Mouse (Mus musculus): Measurements from ENCODE around the gene Spata5.
A peak's percentile ranks its signal among the peaks of the same experiment; 100 is the strongest.
"Not testable (repeated sequence)": the region's sequence is repeated elsewhere in the genome, so short reads cannot be mapped to it uniquely, and the experiment has no call there.

Spata5 gene

GRCm38 (mm10) chr3:37569661-37570566, 150.2 kb downstream of the Spata5 start:
- DNase-seq (ENCODE audit: extremely low spot score): peak; percentile 40

- DNase-seq (ENCODE audit: extremely low spot score): no peak
These were observed 151.9 kb downstream of the Spata5 start for GRCm38 (mm10) chr3:37571633-37572032.

DNA sequence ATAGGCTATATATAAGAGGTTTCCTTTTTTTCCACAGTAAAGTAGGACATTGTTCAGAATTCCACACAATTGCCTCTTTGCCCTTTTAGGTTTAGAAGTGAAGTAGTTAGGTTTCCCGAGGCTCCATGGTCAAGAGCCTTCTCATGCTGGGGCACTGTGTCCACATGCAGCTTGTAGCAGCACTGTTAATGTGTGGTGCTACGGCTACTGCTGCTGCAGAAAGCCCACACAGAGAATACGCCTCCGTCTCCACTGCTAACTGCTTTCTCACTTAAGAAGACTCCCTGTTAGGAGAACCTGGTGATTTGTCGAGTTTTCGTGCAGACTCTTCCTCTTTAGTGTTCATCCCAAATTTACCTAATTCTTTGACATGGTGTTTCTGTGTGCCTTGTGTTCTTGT, 152.4 kb downstream of the Spata5 start:
- no peak for DNase-seq (ENCODE audit: extremely low spot score)

- no peak for DNase-seq (ENCODE audit: extremely low spot score)
These were observed 157.1 kb downstream of the Spata5 start for GRCm38 (mm10) chr3:37576840-37577239.

DNA sequence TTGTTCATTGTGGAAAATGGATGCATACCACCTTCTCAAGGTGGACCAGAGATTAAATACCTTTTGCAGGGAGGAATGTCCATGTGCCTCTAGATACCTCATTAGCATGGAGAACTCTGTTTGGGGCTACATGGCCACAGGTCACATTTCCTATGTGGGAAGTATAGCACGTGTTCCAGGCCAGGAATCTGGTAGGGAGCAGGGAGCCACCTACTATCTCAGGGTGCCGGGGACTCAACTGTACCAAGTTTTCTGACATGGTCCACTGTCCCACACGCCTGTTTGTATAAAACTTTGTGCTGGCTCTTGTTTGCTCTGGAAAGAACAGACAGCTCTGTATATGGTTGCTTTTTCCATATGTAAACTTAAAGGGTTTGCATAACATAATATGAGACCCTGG, 158.0 kb downstream of the Spata5 start:
- DNase-seq (ENCODE audit: extremely low spot score): no peak

DNA sequence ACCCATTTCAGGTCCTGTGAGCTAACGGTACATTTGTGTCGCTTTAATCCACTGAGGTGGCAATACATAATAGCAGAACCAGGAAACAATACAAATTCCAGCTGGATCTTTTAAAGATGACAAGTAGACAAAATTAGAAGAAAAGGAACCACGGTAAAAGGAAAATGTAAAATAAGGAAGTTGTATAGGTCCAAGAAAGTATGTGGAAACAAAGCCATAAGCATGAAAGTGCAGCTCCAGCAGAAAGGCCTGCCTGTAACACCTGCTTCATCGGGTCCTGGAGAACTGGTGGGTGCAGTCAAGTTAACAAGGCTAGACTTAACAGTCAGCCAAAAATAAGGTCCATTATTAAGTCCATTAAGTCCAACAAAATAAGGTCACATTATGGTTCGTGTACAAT, 164.9 kb downstream of the Spata5 start:
- no peak for DNase-seq (ENCODE audit: extremely low spot score)

DNA sequence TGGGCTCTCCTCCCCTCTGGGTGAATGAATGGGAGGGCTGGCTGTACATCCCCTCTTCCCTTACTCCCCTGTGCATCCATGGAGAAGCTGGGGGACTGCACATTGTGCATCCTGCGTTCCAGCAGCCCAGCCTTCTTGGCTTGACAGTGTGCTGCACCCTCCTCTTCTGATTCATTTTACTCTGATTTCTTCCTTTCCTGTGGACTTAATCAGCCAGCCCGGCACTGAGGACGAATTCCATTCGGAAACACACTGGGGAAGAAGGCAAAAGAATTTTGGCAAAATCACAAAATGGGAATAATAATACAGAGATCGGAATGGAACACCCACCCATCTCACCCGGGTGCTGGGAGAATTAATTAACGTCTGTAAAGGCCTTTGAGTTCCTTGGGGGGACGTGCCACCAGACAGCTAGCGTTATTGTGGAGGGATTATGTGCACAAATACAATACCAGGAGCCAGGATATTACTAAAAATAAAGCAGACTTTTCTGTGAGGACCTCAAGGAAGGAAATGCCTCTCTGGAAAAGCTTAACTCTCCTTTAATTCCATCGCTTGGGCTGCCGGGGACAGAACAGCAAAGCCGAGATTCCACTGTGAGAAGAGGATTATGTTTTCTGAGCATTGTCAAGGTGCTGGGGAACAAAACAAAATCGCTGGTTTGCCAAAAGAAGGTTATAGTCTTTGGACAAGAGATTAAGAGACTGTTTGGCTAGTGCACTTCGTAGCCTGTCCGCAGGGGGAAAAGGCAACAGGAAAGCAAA, 166.5 kb downstream of the Spata5 start:
- peak; percentile 45 for DNase-seq (ENCODE audit: extremely low spot score)

DNA sequence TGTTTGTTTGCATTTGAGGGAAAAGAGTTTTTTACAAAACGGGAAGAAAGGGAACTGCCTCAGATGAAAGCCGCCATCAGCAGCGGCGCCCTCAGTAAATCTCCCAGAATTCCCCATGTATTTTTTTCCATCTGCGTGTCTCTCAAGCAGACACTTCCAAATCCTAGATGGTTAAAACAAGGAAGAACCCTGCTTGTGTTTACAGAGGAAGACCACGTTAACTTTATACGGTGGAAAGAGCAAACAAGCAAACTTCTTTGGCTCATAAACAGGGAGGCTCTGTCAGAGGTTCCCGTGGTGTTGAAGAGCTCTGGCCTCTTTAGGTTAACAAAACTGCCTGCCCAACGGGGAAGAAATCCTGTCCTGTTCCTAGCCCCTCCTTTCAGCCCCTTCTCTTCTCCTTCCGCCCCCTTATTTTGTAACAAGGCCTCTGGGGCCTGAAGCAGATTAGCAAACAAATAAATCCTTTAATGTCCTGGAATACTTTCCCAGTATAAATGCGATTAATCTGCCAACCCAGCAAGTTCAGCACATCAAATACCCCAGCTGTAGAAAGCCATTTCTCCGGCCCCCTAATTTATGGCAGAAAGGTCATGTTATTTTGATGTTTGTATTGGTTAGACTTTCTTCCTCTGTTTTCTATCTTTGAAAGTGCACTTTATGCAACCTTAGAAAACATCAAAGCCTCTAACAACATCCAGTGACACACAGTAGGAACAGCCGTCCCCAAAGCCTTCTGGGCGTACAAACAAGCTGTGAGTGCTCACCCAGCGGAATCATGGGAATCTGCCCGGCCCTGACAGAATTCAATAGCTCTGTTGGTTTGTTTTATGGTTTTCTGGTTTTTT, 167.3 kb downstream of the Spata5 start:
- DNase-seq (ENCODE audit: extremely low spot score): peak; percentile 34

GRCm38 (mm10) chr3:37595721-37596120, 176.0 kb downstream of the Spata5 start:
- no peak for DNase-seq (ENCODE audit: extremely low spot score)

- DNase-seq (ENCODE audit: extremely low spot score): no peak
These were observed 176.8 kb downstream of the Spata5 start for GRCm38 (mm10) chr3:37596519-37596918.

GRCm38 (mm10) chr3:37597200-37597599, 177.5 kb downstream of the Spata5 start:
- DNase-seq (ENCODE audit: extremely low spot score): no peak

GRCm38 (mm10) chr3:37599641-37600040, 179.9 kb downstream of the Spata5 start:
- not testable (repeated sequence) for DNase-seq (ENCODE audit: extremely low spot score)

- no peak for DNase-seq (ENCODE audit: extremely low spot score)
These were observed 182.7 kb downstream of the Spata5 start for GRCm38 (mm10) chr3:37602356-37602755.

- no peak for DNase-seq (ENCODE audit: extremely low spot score)
These were observed 183.2 kb downstream of the Spata5 start for GRCm38 (mm10) chr3:37602890-37603289.

DNA sequence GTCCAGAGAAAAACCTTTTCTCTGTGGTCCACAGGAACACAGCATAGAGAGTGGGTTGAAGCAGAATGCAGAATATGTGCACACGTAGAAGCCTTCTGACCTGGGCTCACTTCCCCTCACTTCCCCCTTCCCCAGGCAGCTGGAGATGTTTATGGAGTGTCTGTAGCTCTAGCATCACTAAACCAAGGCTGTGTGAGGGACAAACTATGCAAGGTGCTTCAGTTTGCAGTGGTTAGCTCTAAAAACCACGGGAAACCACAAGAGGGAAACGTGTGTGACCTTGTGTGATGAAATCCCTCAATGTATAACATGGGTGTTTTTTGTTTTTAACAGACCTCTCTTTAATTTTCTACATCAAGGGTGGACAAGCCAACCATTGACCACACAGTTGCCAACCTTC, 183.8 kb downstream of the Spata5 start:
- DNase-seq (ENCODE audit: extremely low spot score): no peak

DNA sequence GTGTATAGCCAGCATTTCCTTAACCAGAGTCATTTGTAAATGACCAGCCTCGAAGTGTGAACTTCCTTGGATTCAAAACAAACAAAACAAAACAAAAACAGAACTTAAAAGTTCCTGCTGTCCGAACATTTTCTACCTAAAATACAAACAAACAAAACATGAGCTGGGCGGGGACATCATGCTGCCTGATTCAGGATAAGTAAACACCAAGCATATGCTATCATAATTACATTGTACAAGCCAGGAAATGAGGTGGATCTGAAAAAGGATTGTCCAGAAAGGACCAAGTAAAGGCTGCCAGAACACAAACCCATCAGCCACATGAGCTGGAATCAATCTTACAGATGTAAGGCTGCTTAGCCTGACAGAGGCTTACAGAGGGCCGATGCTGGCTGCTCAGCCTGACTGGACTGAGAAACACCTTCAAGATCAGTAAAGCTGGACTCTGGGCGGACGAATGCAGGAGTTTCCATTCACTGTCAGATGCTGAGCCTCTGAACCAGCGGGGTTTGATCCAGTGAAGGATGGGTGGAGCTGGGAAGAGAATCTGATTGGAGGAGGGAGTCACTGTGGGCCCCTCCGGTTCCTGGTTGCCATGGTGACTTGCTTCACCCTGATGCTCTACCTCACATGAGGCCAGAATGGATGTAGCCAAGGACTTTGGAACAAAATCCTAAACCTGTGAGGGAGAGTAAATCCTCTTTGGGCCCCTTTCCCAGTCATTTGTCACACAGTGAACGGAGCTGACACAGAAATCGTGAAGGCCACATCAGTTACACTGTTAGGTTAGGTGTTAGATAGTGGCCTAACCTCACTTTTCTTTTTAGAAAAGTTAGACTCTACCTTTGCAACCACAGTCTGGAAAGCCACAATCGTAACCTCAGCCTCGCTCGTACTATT, 185.5 kb downstream of the Spata5 start:
- DNase-seq (ENCODE audit: extremely low spot score): no peak

DNA sequence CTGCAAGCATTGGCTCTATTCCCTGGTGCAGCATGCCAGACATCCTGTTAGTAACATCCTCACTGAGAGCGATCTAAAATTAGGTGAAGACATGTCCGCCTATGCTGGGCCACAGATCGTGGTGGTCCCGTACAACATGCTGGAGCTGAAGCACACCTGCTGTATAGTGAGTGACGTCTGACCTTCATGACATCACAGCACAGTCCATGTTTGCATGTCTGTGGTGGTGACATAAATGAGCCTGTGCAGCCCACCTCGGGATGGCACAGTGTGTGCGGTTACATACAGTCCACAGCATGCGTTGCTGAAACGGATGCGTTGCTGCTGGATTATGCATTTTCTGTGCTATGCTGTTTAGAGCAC, 186.2 kb downstream of the Spata5 start:
- no peak for DNase-seq (ENCODE audit: extremely low spot score)

- DNase-seq (ENCODE audit: extremely low spot score): no peak
These were observed 189.2 kb downstream of the Spata5 start for GRCm38 (mm10) chr3:37608926-37609325.

DNA sequence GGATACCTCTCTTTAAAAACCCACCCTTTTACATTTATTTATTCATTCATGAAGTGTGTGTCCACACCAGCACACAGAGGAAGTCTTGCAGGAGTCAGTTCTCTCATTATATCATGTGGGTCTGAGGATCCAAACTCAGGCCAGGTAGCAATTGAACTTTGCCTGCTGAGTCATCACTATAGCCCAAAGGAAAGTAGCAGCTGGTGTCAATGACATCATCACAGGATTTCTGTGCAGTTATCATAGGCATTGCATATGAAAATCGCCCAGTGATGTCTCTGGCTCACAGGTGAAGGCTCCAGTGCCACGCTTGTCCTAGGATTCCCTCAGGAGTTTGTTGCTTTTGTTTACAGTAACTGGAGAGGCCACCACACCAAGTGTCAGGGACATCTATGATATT, 191.0 kb downstream of the Spata5 start:
- no peak for DNase-seq (ENCODE audit: extremely low spot score)

DNA sequence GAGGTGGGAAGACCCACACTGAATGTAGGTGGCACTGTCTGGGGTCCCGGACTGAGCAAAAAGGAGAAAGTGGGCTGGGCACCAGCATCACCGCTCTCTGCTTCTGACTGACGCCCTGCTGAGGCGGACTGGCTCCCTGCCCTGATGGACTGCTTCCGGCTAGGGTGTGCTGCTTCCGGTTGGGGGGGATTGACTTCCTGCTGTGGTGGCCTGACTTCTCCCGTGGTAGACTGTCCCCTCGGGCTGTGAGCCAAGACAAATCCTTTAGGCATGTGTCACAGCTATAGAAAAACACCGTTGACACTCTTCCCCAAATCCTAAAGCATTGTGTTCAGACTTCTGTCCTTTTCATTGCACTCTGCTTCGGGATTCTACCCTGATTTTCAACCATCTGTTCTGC, 194.0 kb downstream of the Spata5 start:
- DNase-seq (ENCODE audit: extremely low spot score): no peak
